8 mouse cellular contexts compared by ENCODE assay signal in the genomic region with DNA sequence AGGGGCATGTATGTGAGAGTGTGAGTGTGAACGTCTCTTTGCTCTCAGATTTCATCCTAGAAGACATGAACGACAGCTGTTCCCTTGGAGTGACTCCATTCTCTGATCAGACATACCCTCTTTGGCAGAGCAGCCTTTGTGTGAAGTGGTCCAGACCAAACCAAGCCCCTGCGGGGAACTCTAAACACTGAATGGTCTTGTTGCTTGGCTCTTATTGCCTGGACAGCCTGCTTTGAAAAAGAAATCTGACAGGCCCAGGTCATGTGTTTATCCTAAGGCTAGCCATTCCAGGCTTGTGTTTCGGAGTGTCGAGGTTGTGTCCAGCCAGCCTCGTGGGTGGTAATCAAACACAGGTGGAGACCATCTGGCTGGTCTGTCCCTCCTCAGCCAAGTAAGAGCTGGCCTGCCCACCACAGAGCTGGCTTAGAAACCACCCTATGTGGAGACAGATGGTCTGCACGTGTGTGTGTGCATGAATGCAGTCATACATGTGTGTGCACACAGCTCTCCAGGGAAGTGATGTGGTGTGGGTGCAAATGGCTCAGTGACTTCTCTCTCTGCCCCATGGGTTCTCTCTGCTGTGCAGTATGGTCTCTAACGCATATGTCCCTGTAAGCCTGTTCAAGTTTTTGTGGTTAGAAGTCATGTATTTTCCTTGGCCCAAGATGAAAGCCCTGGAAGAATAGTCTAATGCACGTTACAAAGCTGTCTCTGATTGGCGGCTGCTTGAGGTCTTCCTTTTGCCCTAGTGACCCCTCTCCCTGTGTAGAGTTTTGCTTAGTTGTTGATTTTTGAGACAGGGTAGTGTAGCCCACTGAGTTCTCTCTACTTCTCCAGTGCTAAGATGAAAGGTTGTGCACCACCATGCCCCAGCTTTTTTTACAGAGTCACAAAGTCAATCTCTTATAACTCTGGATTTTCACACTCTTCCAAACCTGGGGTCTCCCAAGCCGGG. TPM values are rescaled to one million over a fixed set of nuclear protein-coding genes. Genes with fewer than 3 reads are reported as not detected.
A peak's percentile ranks its signal among the peaks of the same experiment; 100 is the strongest.
DNase-seq lines count a peak whose midpoint lies in the region; ATAC-seq and TF ChIP-seq lines count a peak whose summit lies in the region.

No protein-coding gene starts in this region.

- H3K9ac ChIP-seq in heart, embryonic 11.5 days (ENCODE audit: low read depth, low read length), result no peak overlapping the region
- H3K9ac ChIP-seq in forebrain, embryonic 14.5 days (ENCODE audit: low read length), result no peak overlapping the region
- H3K9ac ChIP-seq in midbrain, embryonic 12.5 days (replicated peaks), result no peak overlapping the region

- 48% methylated on average over 11 of the region's 11 CpGs for WGBS in heart, embryonic 11.5 days (ENCODE audit: insufficient replicate concordance)
- 58% methylated on average over 11 of the region's 11 CpGs for WGBS in heart, embryonic 10.5 days
- WGBS in forebrain, embryonic 14.5 days, result 42% methylated on average over 11 of the region's 11 CpGs
- WGBS in midbrain, embryonic 12.5 days, result 48% methylated on average over 11 of the region's 11 CpGs

- no peaks in the 10 kb centered on the region for H3K9me3 ChIP-seq in heart, embryonic 11.5 days (replicated peaks; ENCODE audit: control insufficient read depth, low read length)
- H3K9me3 ChIP-seq in heart, embryonic 10.5 days, result no peaks in the 10 kb centered on the region
- H3K9me3 ChIP-seq in forebrain, embryonic 14.5 days (replicated peaks; ENCODE audit: control insufficient read depth, low read length), result no peaks in the 10 kb centered on the region
- no peaks in the 10 kb centered on the region for H3K9me3 ChIP-seq in midbrain, embryonic 12.5 days

- intact Hi-C loops in gastrocnemius, adult 2 months (cut with DNase I), result no loop called here

- H3K4me3 ChIP-seq in heart, embryonic 11.5 days (ENCODE audit: low read depth, low read length), result no peak overlapping the region
- no peak overlapping the region for H3K4me3 ChIP-seq in heart, embryonic 10.5 days
- H3K4me3 ChIP-seq in forebrain, embryonic 14.5 days (ENCODE audit: low read depth, low read length), result no peak overlapping the region
- no peak overlapping the region for H3K4me3 ChIP-seq in midbrain, embryonic 12.5 days
- H3K4me3 ChIP-seq in gastrocnemius, adult 2 months, result no peak overlapping the region

- TF ChIP-seq CTCF in gastrocnemius, adult 2 months (IDR thresholded peaks at IDR 0.05), result no peak

- no peak for ATAC-seq in heart, embryonic 11.5 days (replicated peaks; ENCODE audit: insufficient number of reproducible peaks, low FRiP score, low TSS enrichment)
- ATAC-seq in forebrain, embryonic 14.5 days, result peak; percentile 90
- ATAC-seq in midbrain, embryonic 12.5 days (ENCODE audit: low FRiP score, low read depth), result peak; percentile 19; the same call in 1 of the 2 replicates

- peaks cover 17% of the 10 kb centered on the region for H3K4me1 ChIP-seq in heart, embryonic 11.5 days (ENCODE audit: control insufficient read depth, insufficient read depth, low read length)
- peaks cover 46% of the 10 kb centered on the region for H3K4me1 ChIP-seq in heart, embryonic 10.5 days
- peaks cover 22% of the 10 kb centered on the region for H3K4me1 ChIP-seq in forebrain, embryonic 14.5 days (ENCODE audit: control insufficient read depth, insufficient read depth, low read length)
- peaks cover 31% of the 10 kb centered on the region for H3K4me1 ChIP-seq in midbrain, embryonic 12.5 days

- 0 out of 2 replicates have a peak overlapping the region, but pooled peaks have one; percentile 8 for H3K4me2 ChIP-seq in heart, embryonic 11.5 days
- no peak overlapping the region for H3K4me2 ChIP-seq in forebrain, embryonic 14.5 days (ENCODE audit: low read length)
- H3K4me2 ChIP-seq in midbrain, embryonic 12.5 days (replicated peaks), result no peak overlapping the region

- H3K36me3 ChIP-seq in heart, embryonic 11.5 days (ENCODE audit: control insufficient read depth, insufficient read depth, low read length), result peaks cover 7% of the 10 kb centered on the region; the same call in 1 of the 2 replicates
- H3K36me3 ChIP-seq in heart, embryonic 10.5 days, result peaks cover 3% of the 10 kb centered on the region
- peaks cover 6% of the 10 kb centered on the region; the same call in 1 of the 2 replicates for H3K36me3 ChIP-seq in forebrain, embryonic 14.5 days (ENCODE audit: control insufficient read depth, insufficient read depth, low read length)
- 0 out of 2 replicates have a peak, but pooled peaks cover 5% of the 10 kb centered on the region for H3K36me3 ChIP-seq in midbrain, embryonic 12.5 days

- DNase-seq in heart, embryonic 10.5 days (ENCODE audit: low spot score), result no peak
- peak; percentile 84 to 88 for DNase-seq in cerebellum, adult 18-20 months
- peak; percentile 79 for DNase-seq in forebrain, embryonic 14.5 days (ENCODE audit: low spot score)
- no peak for DNase-seq in thymus, postnatal 10 days (ENCODE audit: low spot score in 2 of 2)
- DNase-seq in frontal cortex, postnatal 36 days (ENCODE audit: low spot score in 2 of 2), result no peak
- DNase-seq in gastrocnemius, adult 2 months, result no peak

- no peaks in the 10 kb centered on the region for H3K27me3 ChIP-seq in heart, embryonic 11.5 days (ENCODE audit: control insufficient read depth, insufficient read depth, low read length)
- H3K27me3 ChIP-seq in heart, embryonic 10.5 days (ENCODE audit: insufficient read depth, poor library complexity, severe bottlenecking), result no peaks in the 10 kb centered on the region
- no peaks in the 10 kb centered on the region for H3K27me3 ChIP-seq in forebrain, embryonic 14.5 days (replicated peaks; ENCODE audit: control insufficient read depth, insufficient read depth, low read length)
- H3K27me3 ChIP-seq in midbrain, embryonic 12.5 days, result no peaks in the 10 kb centered on the region

- H3K27ac ChIP-seq in heart, embryonic 11.5 days (ENCODE audit: low read depth, low read length), result no peak overlapping the region
- no peak overlapping the region for H3K27ac ChIP-seq in heart, embryonic 10.5 days
- H3K27ac ChIP-seq in forebrain, embryonic 14.5 days (ENCODE audit: low read depth, low read length), result peak overlapping the region; percentile 80
- H3K27ac ChIP-seq in midbrain, embryonic 12.5 days (replicated peaks), result peak overlapping the region; percentile 68
- H3K27ac ChIP-seq in gastrocnemius, adult 2 months, result no peak overlapping the region; the same call in 1 of the 2 replicates

RNA-seq across cellular contexts. Expression of a gene that starts 26.0 kb away (rescaled TPM):
- 21.5 and 24.4 TPM in 2 replicates for polyA plus RNA-seq in heart, embryonic 11.5 days (2014; fragmentation: Nextera tagmentation; extraction: Ambion mirVana)
- polyA plus RNA-seq in heart, embryonic 10.5 days (2016; fragmentation: Nextera tagmentation; extraction: Ambion mirVana), result 30.9 and 32.8 TPM in 2 replicates
- 21.8 and 27.8 TPM in 2 replicates for polyA plus RNA-seq in forebrain, embryonic 14.5 days (2014; fragmentation: Nextera tagmentation; extraction: Ambion mirVana)
- 42.4 and 43.7 TPM in 2 replicates for polyA plus RNA-seq in midbrain, embryonic 12.5 days (2016; fragmentation: Nextera tagmentation; extraction: Ambion mirVana)
- 1 to 10 TPM; 5.1 to 6.1 TPM for total RNA-seq in gastrocnemius, adult 2 months (2021)

RNA-seq across cellular contexts. Expression of a gene that starts 27.1 kb away (rescaled TPM):
- 112 and 130 TPM in 2 replicates for polyA plus RNA-seq in heart, embryonic 11.5 days (2014; fragmentation: Nextera tagmentation; extraction: Ambion mirVana)
- polyA plus RNA-seq in heart, embryonic 10.5 days (2016; fragmentation: Nextera tagmentation; extraction: Ambion mirVana), result 124 and 137 TPM in 2 replicates
- 402 and 428 TPM in 2 replicates for polyA plus RNA-seq in forebrain, embryonic 14.5 days (2014; fragmentation: Nextera tagmentation; extraction: Ambion mirVana)
- polyA plus RNA-seq in midbrain, embryonic 12.5 days (2016; fragmentation: Nextera tagmentation; extraction: Ambion mirVana), result 242 and 258 TPM in 2 replicates
- 10 to 100 TPM; 59.8 to 61.0 TPM for total RNA-seq in gastrocnemius, adult 2 months (2021)

Comparison
In these comparisons a context has a peak if more than half of its experiments do, and no peak if none do; other contexts are left out.
1. H3K27ac ChIP-seq: peak in forebrain, embryonic 14.5 days (single experiment) and midbrain, embryonic 12.5 days (single experiment); none in heart, embryonic 11.5 days (single experiment), heart, embryonic 10.5 days (single experiment) and gastrocnemius, adult 2 months (single experiment).
2. DNase-seq: peak in cerebellum, adult 18-20 months (2 of 2) and forebrain, embryonic 14.5 days (single experiment); none in heart, embryonic 10.5 days (single experiment), thymus, postnatal 10 days (0 of 2), frontal cortex, postnatal 36 days (0 of 2) and gastrocnemius, adult 2 months (single experiment).